ENCODE assay signal across 14 mouse cellular contexts in the genomic region with DNA sequence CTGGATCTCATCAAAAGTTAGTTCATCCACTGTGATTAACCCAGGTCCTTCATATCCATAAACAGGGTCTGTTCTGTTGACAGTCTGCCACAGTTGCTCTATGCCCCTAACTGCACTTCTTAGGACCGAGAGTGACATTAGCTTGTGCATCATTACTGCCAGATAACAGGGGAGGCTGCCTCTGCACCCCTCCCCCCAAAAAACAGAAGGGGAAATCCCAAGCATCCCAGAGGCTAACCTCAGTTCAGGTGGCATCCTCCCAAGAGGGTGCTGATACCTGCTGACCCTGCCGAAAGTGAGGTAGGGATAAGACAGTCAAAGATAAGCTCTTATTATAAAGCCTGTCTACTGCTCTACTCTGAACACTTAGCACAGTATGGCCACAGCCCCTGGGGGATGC.
"Had no signal": no experiment of that assay in that cellular context is flagged by ENCODE, and none has a peak within 500 bp of the region (broad histone marks: within the 10 kb centered on the region; RNA-seq: fewer than 3 reads in every experiment).

No protein-coding gene starts in this region.

- H3K27me3 ChIP-seq: stomach, embryonic 15.5 days had no signal

- H3K9me3 ChIP-seq: neural tube, embryonic 15.5 days; stomach, embryonic 15.5 days had no signal

- H3K4me2 ChIP-seq: neural tube, embryonic 13.5 days; neural tube, embryonic 15.5 days; stomach, embryonic 15.5 days had no signal

- H3K9ac ChIP-seq: neural tube, embryonic 13.5 days; neural tube, embryonic 15.5 days; stomach, embryonic 15.5 days had no signal

- H3K27ac ChIP-seq: neural tube, embryonic 13.5 days; neural tube, embryonic 15.5 days; stomach, embryonic 15.5 days; stomach, postnatal 0 days had no signal

- H3K4me1 ChIP-seq: stomach, embryonic 15.5 days had no signal

- H3K4me3 ChIP-seq: neural tube, embryonic 13.5 days; neural tube, embryonic 15.5 days; stomach, embryonic 15.5 days had no signal

- H3K36me3 ChIP-seq: neural tube, embryonic 13.5 days; neural tube, embryonic 15.5 days; stomach, embryonic 15.5 days had no signal

- DNase-seq: retina, postnatal 1 day; right cerebral cortex, postnatal 14 days; right cerebral cortex, postnatal 25 days; right cerebral cortex, postnatal 4 days; spleen, adult 18-20 months; thymus, adult 2 months; thymus, postnatal 14 days; thymus, postnatal 25 days; thymus, postnatal 36 days; thymus, postnatal 4 days had no signal
